Mouse (Mus musculus): ENCODE data around the gene Ehd2. TPM values are rescaled to one million over a fixed set of nuclear protein-coding genes. Genes with fewer than 3 reads are reported as not detected.
"Not testable (repeated sequence)": the region's sequence is repeated elsewhere in the genome, so short reads cannot be mapped to it uniquely, and the experiment has no call there.

The Ehd2 gene
- polyA plus RNA-seq, 1 experiment from 2014 or later, result 6.4 TPM

- 34% methylated on average over 4 of the region's 4 CpGs for WGBS
- H3K4me2 ChIP-seq (replicated peaks; ENCODE audit: low read depth, low read length), result no peak overlapping the region
- H3K36me3 ChIP-seq (ENCODE audit: control insufficient read depth, insufficient read depth, low read length), result no peaks in the 10 kb centered on the region
- no peak overlapping the region for H3K9ac ChIP-seq (ENCODE audit: low read depth, low read length)
- peak; percentile 57; the same call in 1 of the 2 replicates for ATAC-seq (ENCODE audit: low FRiP score)
- no peak overlapping the region for H3K4me3 ChIP-seq (ENCODE audit: low read depth, low read length)
- peak; percentile 58 for DNase-seq (ENCODE audit: low spot score)
- H3K27ac ChIP-seq (ENCODE audit: low read depth, low read length), result no peak overlapping the region
- no peaks in the 10 kb centered on the region for H3K4me1 ChIP-seq (replicated peaks; ENCODE audit: control insufficient read depth, insufficient read depth, low read length)
- H3K9me3 ChIP-seq (ENCODE audit: control insufficient read depth, low read length), result no peaks in the 10 kb centered on the region
- H3K27me3 ChIP-seq (ENCODE audit: control insufficient read depth, insufficient read depth, low read length), result no peaks in the 10 kb centered on the region
Measured at GRCm38 (mm10) chr7:15929910-15930309, 37.5 kb downstream of the Ehd2 start.

GRCm38 (mm10) chr7:15922220-15922773 lies 45.1 kb downstream of the Ehd2 start, which contains the start of gene Selenow:
Gene Selenow, minus strand, starts transcription at chr7:15922402.
- Histone ChIP-seq H3K9ac (ENCODE audit: low read depth, low read length) (peak within 1 kb of the TSS; percentile 73), H3K27me3 (ENCODE audit: control insufficient read depth, insufficient read depth, low read length) (no peaks in the 10 kb centered on the region), H3K4me3 (ENCODE audit: low read depth, low read length) (peak within 1 kb of the TSS; percentile 57), H3K9me3 (ENCODE audit: control insufficient read depth, low read length) (no peaks in the 10 kb centered on the region), H3K27ac (ENCODE audit: low read depth, low read length) (peak within 1 kb of the TSS; percentile 33), H3K4me2 (replicated peaks; ENCODE audit: low read depth, low read length) (peak within 1 kb of the TSS; percentile 54), H3K36me3 (ENCODE audit: control insufficient read depth, insufficient read depth, low read length) (peaks cover 5% of the 10 kb centered on the region), H3K4me1 (replicated peaks; ENCODE audit: control insufficient read depth, insufficient read depth, low read length) (peaks cover 7% of the 10 kb centered on the region; the same call in 1 of the 2 replicates)
- DNase-seq (ENCODE audit: low spot score), result peak; percentile 96
- ATAC-seq (ENCODE audit: low FRiP score), result peak; percentile 96
- under 1% methylated on average over 33 of the region's 33 CpGs for WGBS

DNA sequence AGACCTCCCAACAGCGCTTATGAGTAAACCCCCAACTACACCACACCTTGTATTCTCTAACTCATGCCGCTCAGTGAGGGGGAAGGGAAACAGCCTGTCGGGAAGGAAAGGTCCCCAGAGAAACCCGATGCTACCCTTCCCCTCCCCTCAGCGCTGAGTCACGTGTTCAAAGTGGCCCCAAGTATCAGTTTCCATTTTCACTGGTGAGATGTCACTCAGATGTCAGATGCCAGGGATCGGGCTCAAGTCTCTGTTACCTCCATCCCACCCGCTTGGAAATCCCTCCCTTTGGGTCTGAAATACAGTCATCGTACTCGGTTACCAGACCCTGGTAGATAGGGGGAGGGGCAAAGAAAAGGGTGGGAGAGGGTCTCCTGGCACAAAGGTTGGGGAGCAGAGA lies 45.6 kb downstream of the Ehd2 start:
- DNase-seq (ENCODE audit: low spot score) (peak; percentile 74), ATAC-seq (ENCODE audit: low FRiP score) (peak; percentile 64)
- peaks cover 7% of the 10 kb centered on the region; the same call in 1 of the 2 replicates for H3K4me1 ChIP-seq (replicated peaks; ENCODE audit: control insufficient read depth, insufficient read depth, low read length)
- no peaks in the 10 kb centered on the region for H3K9me3 ChIP-seq (ENCODE audit: control insufficient read depth, low read length)
- H3K4me3 ChIP-seq (ENCODE audit: low read depth, low read length), result peak overlapping the region; percentile 57
- H3K36me3 ChIP-seq (ENCODE audit: control insufficient read depth, insufficient read depth, low read length), result peaks cover 5% of the 10 kb centered on the region
- peak overlapping the region; percentile 73 for H3K9ac ChIP-seq (ENCODE audit: low read depth, low read length)
- H3K4me2 ChIP-seq (replicated peaks; ENCODE audit: low read depth, low read length), result peak overlapping the region; percentile 54
- H3K27me3 ChIP-seq (ENCODE audit: control insufficient read depth, insufficient read depth, low read length), result no peaks in the 10 kb centered on the region
- WGBS, result 0% methylated on average over 10 of the region's 10 CpGs
- peak overlapping the region; percentile 33 for H3K27ac ChIP-seq (ENCODE audit: low read depth, low read length)

- DNase-seq (ENCODE audit: low spot score) (no peak), ATAC-seq (ENCODE audit: low FRiP score) (no peak)
- no peaks in the 10 kb centered on the region for H3K27me3 ChIP-seq (ENCODE audit: control insufficient read depth, insufficient read depth, low read length)
- H3K9me3 ChIP-seq (ENCODE audit: control insufficient read depth, low read length), result no peaks in the 10 kb centered on the region
- peak overlapping the region; percentile 54 for H3K4me2 ChIP-seq (replicated peaks; ENCODE audit: low read depth, low read length)
- peaks cover 5% of the 10 kb centered on the region for H3K36me3 ChIP-seq (ENCODE audit: control insufficient read depth, insufficient read depth, low read length)
- 91% methylated on average over 6 of the region's 6 CpGs for WGBS
- peaks cover 7% of the 10 kb centered on the region; the same call in 1 of the 2 replicates for H3K4me1 ChIP-seq (replicated peaks; ENCODE audit: control insufficient read depth, insufficient read depth, low read length)
- peak overlapping the region; percentile 57 for H3K4me3 ChIP-seq (ENCODE audit: low read depth, low read length)
- H3K9ac ChIP-seq (ENCODE audit: low read depth, low read length), result peak overlapping the region; percentile 73
- no peak overlapping the region for H3K27ac ChIP-seq (ENCODE audit: low read depth, low read length)
Measured at GRCm38 (mm10) chr7:15920645-15921190, 46.6 kb downstream of the Ehd2 start.

GRCm38 (mm10) chr7:15919947-15920346 lies 47.4 kb downstream of the Ehd2 start:
- WGBS, result 92% methylated on average over 9 of the region's 9 CpGs

DNA sequence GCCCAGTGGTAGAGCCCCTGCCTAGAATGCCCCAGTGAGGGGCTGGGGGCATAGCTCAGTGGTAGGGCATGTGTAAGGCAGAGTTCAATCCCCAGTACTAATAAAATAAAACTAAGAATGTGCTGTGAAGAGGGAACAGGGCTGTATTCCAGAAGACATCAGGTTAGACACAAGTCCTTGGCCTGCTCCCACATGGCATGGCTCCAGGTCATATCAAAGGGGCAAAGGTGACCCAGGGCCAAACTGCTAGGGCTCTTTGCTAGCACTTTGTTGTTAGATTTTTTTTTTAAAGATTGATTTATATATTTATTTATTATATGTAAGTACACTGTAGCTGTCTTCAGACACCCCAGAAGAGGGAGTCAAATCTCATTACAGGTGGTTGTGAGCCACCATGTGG lies 49.0 kb downstream of the Ehd2 start:
- Histone ChIP-seq H3K36me3 (ENCODE audit: control insufficient read depth, insufficient read depth, low read length) (peaks cover 5% of the 10 kb centered on the region), H3K9me3 (ENCODE audit: control insufficient read depth, low read length) (no peaks in the 10 kb centered on the region), H3K9ac (ENCODE audit: low read depth, low read length) (no peak overlapping the region), H3K27me3 (ENCODE audit: control insufficient read depth, insufficient read depth, low read length) (no peaks in the 10 kb centered on the region), H3K4me2 (replicated peaks; ENCODE audit: low read depth, low read length) (no peak overlapping the region), H3K27ac (ENCODE audit: low read depth, low read length) (no peak overlapping the region), H3K4me1 (replicated peaks; ENCODE audit: control insufficient read depth, insufficient read depth, low read length) (peaks cover 7% of the 10 kb centered on the region; the same call in 1 of the 2 replicates), H3K4me3 (ENCODE audit: low read depth, low read length) (no peak overlapping the region)
- DNase-seq (ENCODE audit: low spot score) (no peak), ATAC-seq (ENCODE audit: low FRiP score) (no peak)

More at GRCm38 (mm10) chr7:15919947-15920346, 47.4 kb downstream of the Ehd2 start:
- Histone ChIP-seq H3K27ac (ENCODE audit: low read depth, low read length) (no peak overlapping the region), H3K4me3 (ENCODE audit: low read depth, low read length) (no peak overlapping the region), H3K36me3 (ENCODE audit: control insufficient read depth, insufficient read depth, low read length) (peaks cover 5% of the 10 kb centered on the region), H3K27me3 (ENCODE audit: control insufficient read depth, insufficient read depth, low read length) (no peaks in the 10 kb centered on the region), H3K9ac (ENCODE audit: low read depth, low read length) (no peak overlapping the region), H3K4me2 (replicated peaks; ENCODE audit: low read depth, low read length) (no peak overlapping the region), H3K9me3 (ENCODE audit: control insufficient read depth, low read length) (no peaks in the 10 kb centered on the region), H3K4me1 (replicated peaks; ENCODE audit: control insufficient read depth, insufficient read depth, low read length) (peaks cover 7% of the 10 kb centered on the region; the same call in 1 of the 2 replicates)
- DNase-seq (ENCODE audit: low spot score), result no peak
- ATAC-seq (ENCODE audit: low FRiP score), result no peak

- peaks cover 5% of the 10 kb centered on the region for H3K36me3 ChIP-seq (ENCODE audit: control insufficient read depth, insufficient read depth, low read length)
- H3K4me1 ChIP-seq (replicated peaks; ENCODE audit: control insufficient read depth, insufficient read depth, low read length), result peaks cover 7% of the 10 kb centered on the region; the same call in 1 of the 2 replicates
- WGBS, result 94% methylated on average over 4 of the region's 4 CpGs
- ATAC-seq (ENCODE audit: low FRiP score) (no peak), DNase-seq (ENCODE audit: low spot score) (no peak)
- H3K27ac ChIP-seq (ENCODE audit: low read depth, low read length), result no peak overlapping the region
- H3K4me2 ChIP-seq (replicated peaks; ENCODE audit: low read depth, low read length), result no peak overlapping the region
- H3K4me3 ChIP-seq (ENCODE audit: low read depth, low read length), result no peak overlapping the region
- H3K27me3 ChIP-seq (ENCODE audit: control insufficient read depth, insufficient read depth, low read length), result no peaks in the 10 kb centered on the region
- H3K9me3 ChIP-seq (ENCODE audit: control insufficient read depth, low read length), result no peaks in the 10 kb centered on the region
- H3K9ac ChIP-seq (ENCODE audit: low read depth, low read length), result no peak overlapping the region
Measured at GRCm38 (mm10) chr7:15916996-15917395, 50.4 kb downstream of the Ehd2 start.

DNA sequence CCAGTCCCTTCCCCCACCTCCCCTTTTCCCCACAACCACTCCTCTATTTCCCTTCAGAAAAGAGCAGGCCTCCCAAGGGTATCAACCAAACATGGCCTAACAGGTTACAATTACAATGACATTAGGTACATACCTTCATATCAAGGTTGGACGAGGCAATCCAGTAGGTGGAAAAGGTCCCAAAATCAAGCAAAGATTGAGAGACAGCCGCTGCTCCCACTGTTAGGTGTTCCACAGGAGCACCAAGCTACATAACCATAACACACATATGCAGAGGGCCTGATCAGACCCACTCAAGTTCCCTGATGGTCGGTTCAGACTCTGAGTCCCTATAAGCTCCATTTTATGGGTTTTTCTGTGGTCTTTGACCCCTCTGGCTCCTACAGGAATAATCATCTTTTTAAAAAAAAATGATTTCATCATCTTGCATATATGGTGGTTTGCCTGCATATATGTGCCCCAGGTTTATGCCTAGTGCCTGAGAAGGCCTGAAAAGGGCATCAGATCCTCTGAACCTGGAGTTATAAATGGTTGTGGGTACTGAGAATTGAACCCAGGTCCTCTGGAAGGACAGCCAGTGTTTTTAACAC lies 51.1 kb downstream of the Ehd2 start:
- Histone ChIP-seq H3K4me2 (replicated peaks; ENCODE audit: low read depth, low read length) (no peak overlapping the region), H3K4me3 (ENCODE audit: low read depth, low read length) (no peak overlapping the region), H3K36me3 (ENCODE audit: control insufficient read depth, insufficient read depth, low read length) (peaks cover 5% of the 10 kb centered on the region), H3K4me1 (replicated peaks; ENCODE audit: control insufficient read depth, insufficient read depth, low read length) (peaks cover 7% of the 10 kb centered on the region; the same call in 1 of the 2 replicates), H3K27ac (ENCODE audit: low read depth, low read length) (no peak overlapping the region), H3K9ac (ENCODE audit: low read depth, low read length) (no peak overlapping the region), H3K9me3 (ENCODE audit: control insufficient read depth, low read length) (no peaks in the 10 kb centered on the region), H3K27me3 (ENCODE audit: control insufficient read depth, insufficient read depth, low read length) (no peaks in the 10 kb centered on the region)
- no peak for DNase-seq (ENCODE audit: low spot score)
- no peak for ATAC-seq (ENCODE audit: low FRiP score)
- WGBS, result 84% methylated on average over 3 of the region's 3 CpGs

GRCm38 (mm10) chr7:15915695-15916094 lies 51.7 kb downstream of the Ehd2 start:
- not testable (repeated sequence) for H3K9me3 ChIP-seq (ENCODE audit: control insufficient read depth, low read length); H3K27ac ChIP-seq (ENCODE audit: low read depth, low read length); ATAC-seq (ENCODE audit: low FRiP score); H3K4me2 ChIP-seq (replicated peaks; ENCODE audit: low read depth, low read length); H3K9ac ChIP-seq (ENCODE audit: low read depth, low read length); H3K27me3 ChIP-seq (ENCODE audit: control insufficient read depth, insufficient read depth, low read length); DNase-seq (ENCODE audit: low spot score); H3K36me3 ChIP-seq (ENCODE audit: control insufficient read depth, insufficient read depth, low read length); H3K4me1 ChIP-seq (replicated peaks; ENCODE audit: control insufficient read depth, insufficient read depth, low read length); H3K4me3 ChIP-seq (ENCODE audit: low read depth, low read length)
- 90% methylated on average over 4 of the region's 4 CpGs for WGBS

All from hindbrain, embryonic 11.5 days (tissue).